Mouse (Mus musculus) midbrain, embryonic 10.5 days (tissue): ENCODE measurements around the gene Hist2h3c1. TPM values are rescaled to one million over a fixed set of nuclear protein-coding genes. Genes with fewer than 3 reads are reported as not detected.
"Not testable (repeated sequence)": the region's sequence is repeated elsewhere in the genome, so short reads cannot be mapped to it uniquely, and the experiment has no call there.

ENCODE experiments used
- DNase-seq: peaks from one replicate; pipeline ENCODE4 v3.0.0-alpha.2; 2017; ENCODE audit warnings: low spot score
- H3K27ac ChIP-seq: fragments of 300-500 bp; sonication (generic); replicated peaks from 2 replicates; pipeline ENCODE4 v1.5.1; 2016; ENCODE audit warnings: mild to moderate bottlenecking
- H3K27me3 ChIP-seq: fragments of 300-500 bp; sonication (generic); 2 replicates; pipeline ENCODE4 v1.6.1; 2016; ENCODE audit warnings: low read depth, mild to moderate bottlenecking; ENCODE audit not compliant: poor library complexity, severe bottlenecking
- H3K36me3 ChIP-seq: fragments of 300-500 bp; sonication (generic); 2 replicates; pipeline ENCODE4 v1.6.1; 2016; ENCODE audit warnings: mild to moderate bottlenecking, moderate library complexity
- H3K4me1 ChIP-seq: fragments of 300-500 bp; sonication (generic); 2 replicates; pipeline ENCODE4 v1.6.1; 2016
- H3K4me3 ChIP-seq: fragments of 300-500 bp; sonication (generic); 2 replicates; pipeline ENCODE4 v1.5.1; 2016; ENCODE audit warnings: mild to moderate bottlenecking, moderate library complexity
- H3K9me3 ChIP-seq: fragments of 300-500 bp; sonication (generic); replicated peaks from 2 replicates; pipeline ENCODE4 v1.6.1; 2016; ENCODE audit warnings: mild to moderate bottlenecking
- WGBS: fragments of 180-500 bp; shearing (Covaris S2); methylation state at CpG from one replicate; pipeline ENCODE4 v1.1.7; 2016; 5-methylcytosine and 5-hydroxymethylcytosine counted together
- polyA plus RNA-seq: library from polyadenylated mRNA; unstranded; fragments of >200 nt; fragmentation: Nextera tagmentation; extraction: Ambion mirVana; gene quantifications from 2 replicates; pipeline ENCODE4 v1.2.1, GENCODE M21; 2016

Gene Hist2h3c1
- polyA plus RNA-seq, 1 experiment from 2014 or later: 0.70 TPM

GRCm38 (mm10) chr3:96237904-96238511, 8.5 kb upstream of the Hist2h3c1 start:
- no peaks in the 10 kb centered on the region for H3K9me3 ChIP-seq
- H3K27me3 ChIP-seq: no peaks in the 10 kb centered on the region
- no peaks in the 10 kb centered on the region for H3K36me3 ChIP-seq
- peak overlapping the region; percentile 93 for H3K27ac ChIP-seq
- peaks cover 23% of the 10 kb centered on the region for H3K4me1 ChIP-seq
- peak; percentile 38 for DNase-seq
- peak overlapping the region; percentile 65 for H3K4me3 ChIP-seq
- WGBS: 1% methylated on average over 12 of the region's 12 CpGs

DNA sequence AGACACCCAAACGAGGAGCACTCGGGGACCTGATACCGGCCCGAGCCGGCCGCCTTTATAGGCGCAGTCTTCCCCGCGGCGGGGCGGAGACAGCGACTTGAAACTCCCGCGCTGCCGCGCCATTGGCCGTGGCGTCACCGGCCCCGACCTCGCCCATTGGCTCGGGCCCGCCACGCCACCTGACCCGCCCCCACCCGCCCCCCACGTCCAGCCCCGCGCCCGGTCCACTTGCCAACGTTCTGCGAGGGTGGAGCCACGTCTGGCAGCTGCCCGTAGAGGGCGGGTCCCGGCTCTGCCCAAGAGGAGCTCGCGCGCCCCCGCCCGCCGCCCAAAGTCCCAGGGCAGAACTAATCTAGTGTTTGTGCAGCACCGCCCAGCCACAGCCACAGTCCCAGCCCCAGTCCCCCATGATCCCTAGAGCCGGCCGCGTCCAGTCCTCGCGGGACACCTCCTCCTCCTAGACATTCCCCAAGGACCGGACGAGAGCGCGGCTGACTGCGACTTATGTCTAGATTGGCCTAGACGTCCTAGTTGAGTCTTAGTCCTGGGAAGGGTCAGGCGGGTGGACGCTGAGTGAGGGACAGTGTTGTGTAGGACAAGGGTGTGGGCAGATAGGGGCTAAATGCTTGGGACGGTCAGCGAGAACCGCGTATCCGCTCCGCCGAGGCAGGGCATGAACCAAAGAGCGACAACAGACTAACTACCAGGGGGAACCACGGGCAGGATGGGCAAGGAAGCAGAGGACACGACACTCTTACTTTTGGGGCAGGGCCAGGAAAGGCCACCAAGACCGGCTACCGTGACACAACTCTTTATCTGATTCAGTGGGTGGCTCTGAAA, 7.3 kb upstream of the Hist2h3c1 start, which contains the start of gene Hist2h3c2:
Gene Hist2h3c2, minus strand, starts transcription at position 174 of the 840 bp plus-strand sequence.
- not testable (repeated sequence) for H3K36me3 ChIP-seq, H3K9me3 ChIP-seq, DNase-seq, H3K27me3 ChIP-seq
- under 1% methylated on average over 17 of the region's 68 CpGs for WGBS
- peak within 1 kb of the TSS; percentile 65 for H3K4me3 ChIP-seq
- H3K4me1 ChIP-seq: peaks cover 30% of the 10 kb centered on the region
- H3K27ac ChIP-seq: peak within 1 kb of the TSS; percentile 93

GRCm38 (mm10) chr3:96239949-96240798, 6.3 kb upstream of the Hist2h3c1 start, which contains the start of gene Hist2h2aa2:
Hist2h2aa2 (minus strand) TSS chr3:96240276.
- peaks cover 39% of the 10 kb centered on the region for H3K4me1 ChIP-seq
- peak; percentile 77 for DNase-seq
- WGBS: 4% methylated on average over 44 of the region's 85 CpGs

DNA sequence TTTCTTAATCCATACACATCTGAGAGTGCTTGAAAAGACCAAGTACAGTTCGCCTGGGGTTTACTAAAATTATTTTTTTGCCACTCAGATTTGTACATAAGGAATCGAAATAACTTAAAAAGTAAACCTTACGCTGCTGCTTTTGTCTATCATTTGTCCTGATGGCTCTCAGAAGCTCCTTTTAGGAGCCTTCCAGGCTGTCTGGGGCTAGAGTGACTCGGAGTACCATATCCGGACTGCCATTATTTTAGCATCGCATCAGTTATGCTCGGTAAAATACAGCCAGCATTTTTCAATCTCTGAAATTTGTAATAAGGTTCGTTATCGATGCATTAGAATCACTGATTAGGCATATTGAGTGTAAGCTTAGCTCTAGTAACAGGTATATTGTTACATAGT, 5.7 kb upstream of the Hist2h3c1 start:
- Histone ChIP-seq H3K4me1 (peaks cover 39% of the 10 kb centered on the region), H3K27me3 (no peaks in the 10 kb centered on the region), H3K9me3 (no peaks in the 10 kb centered on the region), H3K4me3 (peak overlapping the region; percentile 40), H3K27ac (peak overlapping the region; percentile 98), H3K36me3 (no peaks in the 10 kb centered on the region)
- WGBS: 79% methylated on average over 9 of the region's 9 CpGs
- no peak for DNase-seq

More at GRCm38 (mm10) chr3:96239949-96240798, 6.3 kb upstream of the Hist2h3c1 start, which contains the start of gene Hist2h2aa2:
- not testable (repeated sequence) for H3K36me3 ChIP-seq, H3K9me3 ChIP-seq, H3K27me3 ChIP-seq
- Histone ChIP-seq H3K4me3 (peak within 1 kb of the TSS; percentile 48), H3K27ac (peak within 1 kb of the TSS; percentile 98)

GRCm38 (mm10) chr3:96243921-96244572, 2.4 kb upstream of the Hist2h3c1 start:
- H3K27me3 ChIP-seq: no peaks in the 10 kb centered on the region
- no peak for DNase-seq
- WGBS: 86% methylated on average over 7 of the region's 7 CpGs
- peaks cover 40% of the 10 kb centered on the region for H3K4me1 ChIP-seq
- H3K4me3 ChIP-seq: peak overlapping the region; percentile 62
- H3K27ac ChIP-seq: peak overlapping the region; percentile 98
- no peaks in the 10 kb centered on the region for H3K36me3 ChIP-seq
- no peaks in the 10 kb centered on the region for H3K9me3 ChIP-seq

GRCm38 (mm10) chr3:96245003-96245886, 1.2 kb upstream of the Hist2h3c1 start, which contains the start of gene Hist2h2aa1:
Hist2h2aa1 (plus strand) TSS chr3:96245497.
- not testable (repeated sequence) for H3K27me3 ChIP-seq, H3K9me3 ChIP-seq, H3K36me3 ChIP-seq
- peak; percentile 81 for DNase-seq
- Histone ChIP-seq H3K27ac (peak within 1 kb of the TSS; percentile 98), H3K4me3 (peak within 1 kb of the TSS; percentile 62), H3K4me1 (peaks cover 41% of the 10 kb centered on the region)
- WGBS: under 1% methylated on average over 44 of the region's 88 CpGs

GRCm38 (mm10) chr3:96246018-96246417, 467 bp upstream of the Hist2h3c1 start:
- not testable (repeated sequence) for H3K36me3 ChIP-seq, H3K9me3 ChIP-seq, H3K27me3 ChIP-seq, DNase-seq
- peak overlapping the region; percentile 80 for H3K27ac ChIP-seq
- H3K4me1 ChIP-seq: peaks cover 35% of the 10 kb centered on the region
- under 1% methylated on average over 10 of the region's 21 CpGs for WGBS
- H3K4me3 ChIP-seq: peak overlapping the region; percentile 47

DNA sequence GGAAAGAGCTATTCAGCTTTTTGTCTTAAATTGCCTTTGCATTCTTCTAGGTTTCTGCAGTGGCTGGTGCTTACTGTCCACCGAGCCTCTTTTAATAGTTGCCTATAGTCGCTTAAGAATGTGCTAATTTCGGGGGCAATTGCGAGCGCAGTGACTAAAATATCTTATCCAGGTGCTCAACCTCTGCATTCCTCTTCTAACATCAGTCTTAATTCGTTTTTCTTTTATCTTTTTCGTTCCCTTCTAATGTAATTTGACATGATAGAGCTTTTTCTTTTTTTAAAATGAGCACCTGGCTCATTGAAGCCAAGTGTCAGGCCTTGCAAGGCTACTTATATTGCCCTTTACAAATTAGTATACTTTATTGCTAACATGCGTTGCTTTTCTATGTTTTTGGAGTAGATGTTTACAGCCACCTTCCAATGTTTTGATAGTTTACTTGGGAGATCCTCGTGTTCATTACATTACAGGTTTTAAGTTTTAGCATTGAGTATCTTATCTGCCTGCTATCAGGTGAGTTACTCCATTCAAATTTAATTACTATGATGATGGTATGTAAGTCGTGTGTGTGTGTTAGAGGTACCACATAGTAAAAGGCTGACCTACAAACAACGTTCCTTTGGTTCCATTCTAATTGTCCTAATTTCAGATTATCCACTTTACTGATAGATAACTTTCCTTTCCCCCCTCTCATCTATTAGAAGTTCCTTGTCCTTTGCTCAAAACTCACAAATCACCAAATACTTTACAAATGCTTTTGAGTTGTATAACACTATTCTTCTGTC, 1.1 kb downstream of the Hist2h3c1 start:
- peak; percentile 42 for DNase-seq
- H3K27me3 ChIP-seq: no peaks in the 10 kb centered on the region
- peaks cover 34% of the 10 kb centered on the region for H3K4me1 ChIP-seq
- H3K4me3 ChIP-seq: peak overlapping the region; percentile 61
- peak overlapping the region; percentile 89 for H3K27ac ChIP-seq
- no peaks in the 10 kb centered on the region for H3K9me3 ChIP-seq
- H3K36me3 ChIP-seq: no peaks in the 10 kb centered on the region
- 4% methylated on average over 11 of the region's 11 CpGs for WGBS

- no peaks in the 10 kb centered on the region for H3K27me3 ChIP-seq
- H3K4me1 ChIP-seq: peaks cover 34% of the 10 kb centered on the region
- DNase-seq: no peak
- 60% methylated on average over 6 of the region's 6 CpGs for WGBS
- H3K27ac ChIP-seq: peak overlapping the region; percentile 89
- peak overlapping the region; percentile 61 for H3K4me3 ChIP-seq
- no peaks in the 10 kb centered on the region for H3K9me3 ChIP-seq
- no peaks in the 10 kb centered on the region for H3K36me3 ChIP-seq
Observed at GRCm38 (mm10) chr3:96248141-96249033, 1.9 kb downstream of the Hist2h3c1 start.

DNA sequence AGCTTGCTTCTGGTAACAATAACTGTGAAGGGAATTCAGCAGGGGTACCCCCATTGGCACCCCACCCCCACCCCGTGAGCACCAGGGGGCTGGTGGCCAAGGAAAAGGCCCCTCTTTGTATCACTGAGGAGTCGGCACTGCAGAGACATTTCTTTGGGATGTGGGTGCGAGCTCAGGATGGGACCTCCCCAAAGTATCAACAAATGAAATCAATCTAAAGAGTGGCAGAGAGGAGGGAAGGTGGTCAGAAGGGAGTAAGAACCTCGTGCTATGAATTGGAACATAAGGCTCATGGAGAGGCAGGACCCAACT, 2.5 kb downstream of the Hist2h3c1 start:
- 52% methylated on average over 4 of the region's 4 CpGs for WGBS
- peak overlapping the region; percentile 61 for H3K4me3 ChIP-seq
- peaks cover 28% of the 10 kb centered on the region for H3K4me1 ChIP-seq
- peak overlapping the region; percentile 89 for H3K27ac ChIP-seq
- no peaks in the 10 kb centered on the region for H3K36me3 ChIP-seq
- no peak for DNase-seq
- H3K9me3 ChIP-seq: no peaks in the 10 kb centered on the region
- no peaks in the 10 kb centered on the region for H3K27me3 ChIP-seq
